Mouse (Mus musculus): ENCODE results near the gene Usf3. TPM values are rescaled to one million over a fixed set of nuclear protein-coding genes. Genes with fewer than 3 reads are reported as not detected.

The Usf3 gene
- total RNA-seq (2021), result 10 to 100 TPM; 36.4 to 38.1 TPM
- long read RNA-seq, experiment 1, partial matches to known transcripts, result 0 of 2 reads
- long read RNA-seq, experiment 1, other reads (novel, unspliced or antisense), result 2 of 2 reads
- long read RNA-seq, experiment 2, partial matches to known transcripts, result 0 of 3 reads
- long read RNA-seq, experiment 2, other reads (novel, unspliced or antisense), result 3 of 3 reads

DNA sequence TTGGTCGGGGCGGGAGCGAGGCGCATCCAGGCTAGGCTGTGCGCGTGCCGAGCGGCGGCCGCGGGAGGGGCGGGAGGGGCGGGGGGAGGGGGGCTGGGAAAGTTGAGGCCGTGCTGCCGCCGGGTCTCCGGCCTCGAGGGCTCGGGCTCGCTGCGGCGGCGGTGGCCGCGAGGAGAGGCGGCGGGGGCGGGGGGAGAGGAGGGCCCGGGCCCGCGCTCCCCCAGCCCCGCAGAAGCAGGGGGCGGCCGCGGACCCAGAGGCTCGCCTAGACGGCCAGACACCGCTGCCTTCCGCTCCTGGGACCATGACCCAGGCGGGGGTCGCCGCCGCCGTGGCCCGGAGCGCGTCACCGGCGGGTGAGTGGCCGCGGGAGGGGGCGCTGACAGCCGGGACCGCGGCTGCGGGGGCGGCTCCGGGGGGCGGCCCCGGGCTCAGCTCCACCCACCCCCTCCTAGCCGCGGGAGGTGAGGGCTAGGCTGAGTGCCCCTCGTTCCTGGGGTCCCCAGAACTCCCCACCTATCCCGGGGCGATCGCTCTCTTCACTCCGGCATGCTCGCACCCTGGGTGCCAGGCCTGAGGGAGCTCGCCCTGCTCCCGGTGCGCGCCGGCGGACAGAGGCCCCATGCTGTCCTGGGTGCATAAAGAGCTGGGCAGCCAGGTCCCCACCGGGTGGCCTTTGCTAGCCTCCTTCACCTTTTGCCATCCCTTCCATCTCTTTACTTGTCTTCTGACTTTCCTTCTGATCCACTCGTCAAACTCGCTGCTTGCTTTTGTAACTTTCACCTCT, at the start of gene Usf3:
Gene Usf3, plus strand, starts transcription at position 92 of the 787 bp plus-strand sequence.
- DNase-seq (ENCODE audit: low spot score in 2 of 2), result peak in 1 of 2 experiments; percentile 43
- intact Hi-C loops (cut with DNase I), result loop anchor here (2.0 kb wide), 1 partner anchor 33 kb away; no protein-coding TSS in a partner anchor

DNA sequence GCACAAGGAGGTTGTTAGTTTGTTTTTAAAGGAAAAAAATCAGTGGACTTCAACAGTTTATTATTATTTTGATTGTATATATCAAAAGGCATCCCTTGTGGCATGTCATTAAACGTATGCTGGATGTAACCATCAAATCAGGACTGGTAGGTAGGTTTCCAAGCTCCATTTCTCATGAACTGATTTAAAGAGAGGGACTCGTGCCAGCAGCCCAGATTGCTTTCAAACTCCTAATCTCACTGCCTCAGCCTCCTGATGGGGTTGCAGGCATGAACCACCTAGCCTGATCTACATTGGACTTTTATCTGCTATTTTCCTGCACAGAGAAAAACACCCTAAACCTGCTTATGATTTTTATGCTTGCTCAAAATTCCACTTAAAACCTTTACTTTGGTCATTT, 49.3 kb upstream of the Usf3 start:
- intact Hi-C loops (cut with DNase I), result no loop called here
- no peak for DNase-seq (ENCODE audit: low spot score in 2 of 2)

- intact Hi-C loops (cut with DNase I), result no loop called here
- DNase-seq (ENCODE audit: low spot score in 2 of 2), result peak in 1 of 2 experiments; percentile 25
Measured at GRCm38 (mm10) chr16:44124713-44125112, 48.3 kb upstream of the Usf3 start.

- intact Hi-C loops (cut with DNase I), result no loop called here
- no peak for DNase-seq (ENCODE audit: low spot score in 2 of 2)
Measured at GRCm38 (mm10) chr16:44125436-44125835, 47.6 kb upstream of the Usf3 start.

DNA sequence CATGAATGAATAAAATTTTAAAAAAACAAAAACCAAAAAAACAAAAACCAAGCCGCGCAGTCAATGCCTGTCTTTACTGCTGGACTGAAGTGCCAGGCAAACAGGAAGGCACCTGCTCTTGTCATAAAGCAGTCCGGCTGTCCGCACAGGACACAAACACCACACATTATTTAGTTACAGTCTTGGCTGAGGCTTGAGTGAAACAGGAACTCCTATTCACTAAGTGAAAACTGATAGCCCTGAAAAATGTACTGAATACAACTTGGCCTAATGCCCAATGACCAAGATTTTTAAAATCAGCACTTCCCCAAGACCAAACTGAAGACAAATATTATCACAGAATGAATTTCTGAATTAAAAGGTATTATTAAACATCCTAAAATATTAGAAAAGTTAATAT, 46.6 kb upstream of the Usf3 start:
- intact Hi-C loops (cut with DNase I), result no loop called here
- no peak for DNase-seq (ENCODE audit: low spot score in 2 of 2)

DNA sequence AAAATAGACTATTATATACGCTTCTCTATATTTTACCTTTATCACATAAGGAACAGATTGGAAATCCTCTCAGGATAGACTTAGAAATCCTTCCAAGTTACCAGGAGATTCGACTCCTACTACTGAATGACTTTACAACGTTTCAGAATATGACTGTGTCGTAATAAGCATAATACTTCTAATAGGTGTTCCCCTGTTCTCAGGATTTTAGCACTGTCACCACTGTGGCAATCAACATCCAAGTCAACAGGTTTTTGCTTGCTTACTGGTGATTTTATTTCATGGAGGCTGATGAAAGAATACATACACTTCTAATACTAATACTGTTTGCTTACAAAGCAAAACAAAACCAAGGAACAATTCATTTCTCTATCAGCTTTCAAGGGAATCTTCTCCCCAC, 40.7 kb upstream of the Usf3 start:
- intact Hi-C loops (cut with DNase I), result no loop called here
- DNase-seq (ENCODE audit: low spot score in 2 of 2), result no peak

DNA sequence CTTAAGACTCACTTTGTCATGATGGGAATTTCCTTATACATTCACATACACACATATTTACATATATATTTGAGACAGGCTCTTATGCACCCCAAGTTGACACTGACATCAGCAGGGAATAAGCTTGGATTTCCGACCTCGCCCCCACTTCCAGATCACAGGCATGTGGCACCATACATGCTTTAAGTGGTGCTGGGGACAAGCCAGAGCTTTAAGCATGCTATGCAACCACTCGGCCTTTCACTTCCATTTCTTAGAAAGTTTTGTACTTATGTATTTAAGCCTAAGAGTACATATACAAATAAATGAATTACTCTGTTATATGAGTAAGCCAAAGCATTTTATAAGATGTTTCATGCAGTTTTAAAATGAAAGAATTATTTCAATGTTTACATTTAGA, 39.9 kb upstream of the Usf3 start:
- no peak for DNase-seq (ENCODE audit: low spot score in 2 of 2)
- intact Hi-C loops (cut with DNase I), result no loop called here

DNA sequence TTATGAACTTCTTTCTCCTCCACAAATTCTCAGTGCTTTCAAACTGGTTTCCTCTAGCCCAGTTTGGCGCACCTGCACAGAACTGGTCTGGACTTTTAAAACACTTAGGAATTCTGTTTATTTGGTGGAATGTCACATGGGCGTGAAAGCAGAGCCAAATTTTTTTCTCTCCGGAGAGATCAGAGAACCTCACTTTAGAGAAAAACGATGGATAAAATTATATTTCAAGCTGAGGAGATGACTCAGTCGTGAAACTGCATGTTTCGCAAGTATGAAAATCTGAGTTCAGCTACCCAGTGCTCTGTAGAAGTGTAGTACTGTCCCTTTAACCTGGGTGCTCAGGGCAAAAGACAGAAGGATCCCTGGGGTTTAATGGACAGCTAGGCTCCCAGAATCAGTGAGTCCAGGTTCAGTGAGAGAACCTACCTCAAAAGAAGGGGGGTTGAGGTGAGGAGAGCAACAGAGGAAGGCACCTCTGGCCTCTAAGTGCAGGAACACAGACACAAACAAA, 36.5 kb upstream of the Usf3 start:
- no peak for DNase-seq (ENCODE audit: low spot score in 2 of 2)
- intact Hi-C loops (cut with DNase I), result no loop called here

GRCm38 (mm10) chr16:44138377-44138978, 34.6 kb upstream of the Usf3 start:
- no peak for DNase-seq (ENCODE audit: low spot score in 2 of 2)
- intact Hi-C loops (cut with DNase I), result no loop called here

- intact Hi-C loops (cut with DNase I), result no loop called here
Measured at GRCm38 (mm10) chr16:44138979-44139535, 34.0 kb upstream of the Usf3 start.

GRCm38 (mm10) chr16:44139536-44140185, 33.4 kb upstream of the Usf3 start, which contains the start of the genes Atp6v1a and Naa50:
TSS of gene Atp6v1a (minus strand) at chr16:44139705.
TSS of gene Naa50 (plus strand) at chr16:44139830.
- peak; percentile 92 to 97 for DNase-seq (ENCODE audit: low spot score in 2 of 2)
- intact Hi-C loops (cut with DNase I), result loop anchor here (2.0 to 10.0 kb wide), 2 partner anchors 33 to 215 kb away; partner anchors contain the start of gene Usf3

More at GRCm38 (mm10) chr16:44138979-44139535, 34.0 kb upstream of the Usf3 start:
- peak; percentile 89 to 95 for DNase-seq (ENCODE audit: low spot score in 2 of 2)

- DNase-seq (ENCODE audit: low spot score in 2 of 2), result peak; percentile 70 to 85
- intact Hi-C loops (cut with DNase I), result loop anchor here (2.0 to 10.0 kb wide), 2 partner anchors 33 to 215 kb away; partner anchors contain the start of gene Usf3
Measured at GRCm38 (mm10) chr16:44140186-44140787, 32.8 kb upstream of the Usf3 start.

GRCm38 (mm10) chr16:44141483-44141882, 31.6 kb upstream of the Usf3 start:
- intact Hi-C loops (cut with DNase I), result loop anchor here (2.0 to 10.0 kb wide), 2 partner anchors 31 to 213 kb away; partner anchors contain the start of gene Usf3
- peak in 1 of 2 experiments; percentile 43 for DNase-seq (ENCODE audit: low spot score in 2 of 2)

GRCm38 (mm10) chr16:44149002-44149767, 23.9 kb upstream of the Usf3 start:
- intact Hi-C loops (cut with DNase I), result loop anchor here (10.0 kb wide), 1 partner anchor 206 kb away; no protein-coding TSS in a partner anchor
- no peak for DNase-seq (ENCODE audit: low spot score in 2 of 2)

GRCm38 (mm10) chr16:44154497-44155057, 18.5 kb upstream of the Usf3 start:
- intact Hi-C loops (cut with DNase I), result no loop called here
- no peak for DNase-seq (ENCODE audit: low spot score in 2 of 2)

DNA sequence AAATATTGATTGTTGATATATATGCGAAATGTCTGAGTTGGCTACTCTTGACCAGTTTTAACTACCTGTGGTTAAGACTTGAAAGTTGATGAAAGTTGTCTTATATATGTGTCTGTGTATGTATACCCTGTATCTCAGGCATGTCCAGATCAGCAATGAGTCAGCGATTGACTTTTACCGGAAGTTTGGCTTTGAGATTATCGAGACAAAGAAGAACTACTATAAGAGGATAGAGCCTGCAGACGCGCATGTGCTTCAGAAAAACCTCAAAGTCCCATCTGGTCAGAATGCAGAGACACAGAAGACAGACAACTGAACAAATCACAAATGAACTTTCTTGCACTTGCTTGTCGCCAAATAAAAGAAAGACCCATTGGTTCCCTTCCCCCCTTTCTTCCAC, 13.7 kb upstream of the Usf3 start:
- intact Hi-C loops (cut with DNase I), result no loop called here
- no peak for DNase-seq (ENCODE audit: low spot score in 2 of 2)

GRCm38 (mm10) chr16:44163831-44164230, 9.2 kb upstream of the Usf3 start:
- intact Hi-C loops (cut with DNase I), result no loop called here
- DNase-seq (ENCODE audit: low spot score in 2 of 2), result no peak

DNA sequence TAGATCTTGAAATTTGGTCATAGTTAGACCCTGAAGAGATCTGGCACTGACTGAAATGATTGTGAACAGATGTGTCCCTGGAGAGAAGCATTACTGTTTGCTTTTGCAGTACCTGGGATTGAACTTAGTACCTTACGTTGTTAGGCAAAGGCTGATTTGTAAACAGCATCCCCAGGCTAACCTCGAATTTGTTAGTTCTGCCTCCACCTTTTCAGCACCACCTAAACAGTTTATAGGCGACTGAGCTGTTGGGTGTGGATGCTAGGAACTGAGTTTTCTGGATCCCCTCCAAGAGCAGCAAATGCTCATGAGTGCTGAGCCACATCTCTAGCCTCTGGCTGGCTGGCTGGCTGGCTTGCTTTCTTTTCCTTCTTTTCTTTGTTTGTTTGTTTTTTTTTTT, 7.9 kb upstream of the Usf3 start:
- no peak for DNase-seq (ENCODE audit: low spot score in 2 of 2)
- intact Hi-C loops (cut with DNase I), result no loop called here

All from left cerebral cortex, postnatal 14 days (tissue).